Mouse (Mus musculus): ENCODE results near the gene Mtmr10. TPM values are rescaled to one million over a fixed set of nuclear protein-coding genes. Genes with fewer than 3 reads are reported as not detected.

Gene Mtmr10
- total RNA-seq, 2 experiments from 2014 or later = 17.6 to 22.5 TPM

DNA sequence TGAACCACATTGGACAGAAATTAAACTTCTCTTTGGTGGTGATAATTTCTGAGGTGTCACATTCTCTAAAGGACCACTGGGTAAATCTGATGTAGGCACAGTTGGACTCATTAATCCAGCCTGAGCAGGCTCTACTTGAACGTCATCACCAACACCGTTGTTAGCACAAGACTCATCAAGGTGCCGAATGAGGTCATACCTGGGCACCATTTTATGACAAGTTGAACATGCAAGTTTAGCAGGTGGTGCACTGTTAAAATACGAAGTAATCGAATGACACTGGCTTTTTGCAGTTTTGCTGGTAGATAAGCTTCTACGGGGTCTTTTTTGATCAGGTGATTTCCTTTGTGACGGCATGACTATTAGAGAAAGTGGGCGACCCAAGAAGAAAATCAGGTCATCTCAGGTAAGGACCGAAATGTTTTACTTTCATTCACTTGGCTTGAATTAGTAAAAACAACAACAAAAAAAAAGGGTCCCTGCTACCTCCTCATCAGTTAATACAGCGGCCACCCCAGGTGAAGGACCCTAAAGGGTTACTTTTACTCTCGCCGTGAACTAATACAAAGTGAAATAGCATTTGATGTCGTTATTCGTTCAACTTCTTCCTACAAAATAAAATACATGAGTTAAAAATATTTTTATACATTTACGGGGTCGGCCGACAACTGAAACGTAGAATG, 85.8 kb downstream of the Mtmr10 start:
- DNase-seq = no peak

DNA sequence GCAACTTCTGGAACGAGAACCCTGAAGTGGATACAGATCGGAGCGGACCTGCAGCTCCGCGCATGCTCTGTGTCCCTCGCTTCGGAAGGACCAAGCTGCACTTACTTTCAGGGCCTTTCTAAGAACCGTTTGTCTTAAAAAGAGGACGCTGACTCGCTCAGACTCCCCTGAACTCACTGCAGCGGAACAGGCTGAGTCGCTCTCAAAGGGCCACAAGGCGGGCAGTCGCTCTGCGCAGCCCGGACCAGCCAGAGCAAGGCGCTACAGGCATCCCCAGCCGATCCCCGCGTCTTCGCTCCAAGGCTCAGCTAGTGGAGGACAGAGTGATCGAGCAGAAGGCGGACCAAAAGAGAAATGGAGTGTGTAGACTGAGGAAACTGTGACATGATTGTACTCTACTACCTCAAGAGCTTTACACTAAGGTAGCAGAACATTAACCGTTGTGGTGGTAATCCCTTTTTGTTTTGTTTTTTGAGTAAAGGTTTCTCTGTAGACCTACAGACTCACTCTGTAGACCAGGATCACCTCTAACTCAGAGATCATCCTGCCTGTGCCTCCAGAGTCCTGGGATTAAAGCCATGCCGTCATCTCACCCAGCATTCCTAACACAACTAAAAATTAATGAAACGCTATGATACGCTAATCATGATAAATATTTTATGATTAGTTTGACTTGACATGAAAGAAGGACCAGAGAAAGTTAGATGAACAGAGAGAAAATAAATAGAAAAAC, 86.5 kb downstream of the Mtmr10 start, which contains the start of gene Fan1:
Gene Fan1, minus strand, starts transcription at position 266 of the 733 bp plus-strand sequence.
- peak; percentile 90 to 91 for DNase-seq

Small RNA genes within 50 kb of the gene (microRNA-seq; reads per million reads assigned to microRNA genes)
- 0 reads per million in 2 experiments for gene Mir6416

Other genes with a start within 250 kb of the Mtmr10 start
- gene Trpm1, start 133.8 kb upstream of the Mtmr10 start, total RNA-seq (2021) = not detected
- 10 to 100 TPM; 12.2 to 13.1 TPM for gene Fan1, start 86.4 kb downstream of the Mtmr10 start, total RNA-seq (2021)
- gene Mphosph10, start 104.6 kb downstream of the Mtmr10 start, total RNA-seq (2021) = 10 to 100 TPM; 23.9 TPM
- gene Mcee, start 105.0 kb downstream of the Mtmr10 start, total RNA-seq (2021) = 10 to 100 TPM; 45.1 to 51.9 TPM
- 100 to 1,000 TPM; 258 to 259 TPM for gene Apba2, start 214.1 kb downstream of the Mtmr10 start, total RNA-seq (2021)

Measured in layer of hippocampus, postnatal 36 days (tissue).